Mouse (Mus musculus): ENCODE data around the gene Gm45623.

DNA sequence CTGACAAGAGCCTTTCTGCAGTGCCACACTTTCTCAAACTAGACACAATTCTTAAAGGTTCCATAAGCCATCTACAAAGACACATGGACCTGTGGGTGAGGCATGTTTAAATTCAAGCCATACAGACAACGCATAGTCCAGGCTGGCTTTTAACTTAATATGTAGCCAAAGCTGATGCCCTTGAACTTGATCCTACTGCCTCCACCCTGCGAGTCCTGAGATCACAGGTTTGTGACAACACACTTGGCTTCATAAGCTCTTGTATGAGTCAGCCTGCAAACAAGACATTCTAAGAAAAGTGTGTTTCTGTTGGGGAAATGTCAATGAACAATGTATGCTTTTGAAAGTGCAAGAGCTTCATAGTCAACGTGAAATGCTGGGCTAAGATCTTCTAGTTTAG is 39.2 kb upstream of the Gm45623 start:
- TF ChIP-seq CTCF (conservative IDR thresholded peaks at IDR 0.05; ENCODE audit: low read length) = no peak
- no peak for TF ChIP-seq POU5F1 (IDR thresholded peaks at IDR 0.05; ENCODE audit: borderline replicate concordance, low read length)
- TF ChIP-seq NANOG (IDR thresholded peaks at IDR 0.05; ENCODE audit: borderline replicate concordance, low read length) = no peak

Measured in E14TG2a.4 (cell line).